Mouse (Mus musculus): ENCODE data around the gene Camta2. TPM values are rescaled to one million over a fixed set of nuclear protein-coding genes. Genes with fewer than 3 reads are reported as not detected.

Camta2 gene
- polyA plus RNA-seq (2015; fragmentation: Nextera tagmentation; extraction: Ambion mirVana), result 25.6 and 29.0 TPM in 2 replicates

- no peaks in the 10 kb centered on the region for H3K9me3 ChIP-seq (replicated peaks)
- peak; percentile 78 for ATAC-seq (ENCODE audit: low FRiP score)
- peak within 1 kb of the TSS; percentile 85 for H3K4me3 ChIP-seq (replicated peaks)
- H3K4me2 ChIP-seq, result peak within 1 kb of the TSS; percentile 87
- H3K36me3 ChIP-seq, result peaks cover 30% of the 10 kb centered on the region
- peak within 1 kb of the TSS; percentile 89 for H3K27ac ChIP-seq (replicated peaks)
- peaks cover 31% of the 10 kb centered on the region for H3K4me1 ChIP-seq
- under 1% methylated on average over 48 of the region's 55 CpGs for WGBS
- peak within 1 kb of the TSS; percentile 90 for H3K9ac ChIP-seq (replicated peaks)
- H3K27me3 ChIP-seq (replicated peaks), result no peaks in the 10 kb centered on the region
Observed at GRCm38 (mm10) chr11:70687601-70688199, at the start of gene Camta2. Gene Camta2 (minus strand): TSS chr11:70688105.

DNA sequence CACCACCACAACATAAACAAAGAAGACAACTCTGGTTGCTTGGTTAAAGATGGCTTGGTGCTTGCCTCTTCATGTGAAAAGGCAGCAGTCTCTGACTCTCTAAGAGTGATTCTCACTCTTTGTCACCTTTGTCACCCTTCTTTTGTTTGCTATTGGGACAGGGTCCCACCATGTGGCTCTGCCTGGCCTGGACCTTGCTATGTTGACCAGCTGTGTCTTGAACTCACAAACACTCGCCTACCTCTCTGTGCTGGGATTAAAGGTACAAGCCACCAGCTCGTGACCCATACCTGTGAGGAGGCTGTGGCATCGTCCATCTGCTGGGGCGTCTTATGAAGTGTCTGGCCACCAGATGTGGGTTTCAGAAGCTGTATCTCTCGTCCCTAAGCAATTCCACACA lies 45.4 kb upstream of the Camta2 start:
- Histone ChIP-seq H3K27ac (replicated peaks) (no peak overlapping the region), H3K4me2 (no peak overlapping the region), H3K4me3 (replicated peaks) (no peak overlapping the region), H3K36me3 (peaks cover 9% of the 10 kb centered on the region), H3K9me3 (replicated peaks) (no peaks in the 10 kb centered on the region), H3K27me3 (replicated peaks) (no peaks in the 10 kb centered on the region), H3K9ac (replicated peaks) (no peak overlapping the region), H3K4me1 (no peaks in the 10 kb centered on the region; the same call in 1 of the 2 replicates)
- ATAC-seq (ENCODE audit: low FRiP score), result no peak
- 79% methylated on average over 5 of the region's 5 CpGs for WGBS

DNA sequence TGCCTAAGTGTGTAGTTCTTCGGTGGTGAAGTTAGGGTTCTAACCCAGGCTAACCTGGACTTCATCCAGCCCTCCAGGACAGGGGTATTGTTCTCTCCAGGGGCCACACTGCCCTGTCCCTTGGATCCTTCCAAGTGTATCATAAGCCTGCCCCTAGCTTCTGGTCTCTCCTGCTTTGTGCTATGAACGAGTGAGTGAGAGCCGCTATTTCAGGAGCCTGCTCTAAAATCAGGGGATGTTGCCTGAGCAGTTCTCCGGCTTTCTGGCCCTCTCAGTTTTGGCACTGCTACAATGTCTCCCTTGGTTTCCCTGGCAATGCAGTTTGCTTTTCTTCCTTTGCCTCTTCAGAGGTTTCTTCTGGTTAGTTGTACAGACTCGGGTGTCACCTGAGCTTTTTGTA lies 43.3 kb upstream of the Camta2 start:
- H3K36me3 ChIP-seq, result peaks cover 30% of the 10 kb centered on the region
- peak overlapping the region; percentile 61 for H3K27ac ChIP-seq (replicated peaks)
- no peak for ATAC-seq (ENCODE audit: low FRiP score)
- no peak overlapping the region for H3K9ac ChIP-seq (replicated peaks)
- no peaks in the 10 kb centered on the region; the same call in 1 of the 2 replicates for H3K4me1 ChIP-seq
- no peak overlapping the region for H3K4me3 ChIP-seq (replicated peaks)
- no peaks in the 10 kb centered on the region for H3K27me3 ChIP-seq (replicated peaks)
- no peak overlapping the region for H3K4me2 ChIP-seq
- WGBS, result 58% methylated on average over 5 of the region's 5 CpGs
- no peaks in the 10 kb centered on the region for H3K9me3 ChIP-seq (replicated peaks)

GRCm38 (mm10) chr11:70730427-70731038 lies 42.6 kb upstream of the Camta2 start:
- H3K27me3 ChIP-seq (replicated peaks), result no peaks in the 10 kb centered on the region
- no peak overlapping the region for H3K4me3 ChIP-seq (replicated peaks)
- ATAC-seq (ENCODE audit: low FRiP score), result no peak
- no peak overlapping the region for H3K4me2 ChIP-seq
- H3K36me3 ChIP-seq, result peaks cover 37% of the 10 kb centered on the region
- WGBS, result 80% methylated on average over 9 of the region's 9 CpGs
- no peak overlapping the region for H3K9ac ChIP-seq (replicated peaks)
- no peaks in the 10 kb centered on the region; the same call in 1 of the 2 replicates for H3K4me1 ChIP-seq
- H3K27ac ChIP-seq (replicated peaks), result peak overlapping the region; percentile 61
- H3K9me3 ChIP-seq (replicated peaks), result no peaks in the 10 kb centered on the region

DNA sequence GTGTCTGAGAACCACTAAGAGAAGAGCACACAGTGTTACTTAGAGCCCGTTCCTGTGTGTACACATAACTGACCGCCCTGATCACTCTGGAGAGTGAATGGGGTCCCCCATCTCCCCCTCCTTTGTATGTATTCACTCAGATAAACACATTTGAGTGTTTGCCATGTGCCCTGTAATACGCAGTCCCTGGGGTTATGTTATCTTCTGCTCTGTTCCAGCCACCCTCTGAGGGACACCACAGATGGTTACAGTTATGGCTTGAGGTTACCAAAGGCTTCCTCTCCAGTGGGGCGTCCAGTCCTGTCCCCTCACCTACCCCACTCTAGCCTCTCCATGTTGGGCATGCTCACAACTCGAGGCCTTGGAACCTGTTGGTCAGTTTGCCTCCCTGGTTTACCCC lies 39.5 kb upstream of the Camta2 start:
- no peak for ATAC-seq (ENCODE audit: low FRiP score)
- H3K27ac ChIP-seq (replicated peaks), result no peak overlapping the region
- H3K4me3 ChIP-seq (replicated peaks), result no peak overlapping the region
- 92% methylated on average over 5 of the region's 5 CpGs for WGBS
- H3K36me3 ChIP-seq, result peaks cover 64% of the 10 kb centered on the region
- H3K9ac ChIP-seq (replicated peaks), result no peak overlapping the region
- H3K9me3 ChIP-seq (replicated peaks), result no peaks in the 10 kb centered on the region
- no peaks in the 10 kb centered on the region; the same call in 1 of the 2 replicates for H3K4me1 ChIP-seq
- H3K4me2 ChIP-seq, result no peak overlapping the region
- no peaks in the 10 kb centered on the region for H3K27me3 ChIP-seq (replicated peaks)

DNA sequence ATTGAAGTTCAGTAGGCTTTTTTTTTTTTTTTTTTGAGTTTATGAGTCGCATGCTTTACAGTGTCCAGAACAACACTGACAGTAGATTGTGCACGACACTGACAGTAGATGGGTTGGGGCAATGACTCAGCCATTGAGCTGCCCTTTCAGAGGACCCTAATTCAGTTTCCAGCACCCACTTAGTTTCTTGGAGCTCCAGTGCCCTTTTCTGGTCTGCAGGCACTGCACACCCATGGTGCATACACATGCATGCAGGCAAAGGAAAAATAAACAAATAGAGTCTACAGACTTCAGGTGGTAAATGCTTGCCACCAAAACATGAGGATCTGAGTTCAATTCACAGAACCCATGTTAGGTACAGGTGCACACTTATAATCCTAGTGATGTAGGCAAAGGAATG lies 38.7 kb upstream of the Camta2 start:
- no peaks in the 10 kb centered on the region for H3K27me3 ChIP-seq (replicated peaks)
- H3K4me1 ChIP-seq, result no peaks in the 10 kb centered on the region; the same call in 1 of the 2 replicates
- ATAC-seq (ENCODE audit: low FRiP score), result no peak
- H3K4me3 ChIP-seq (replicated peaks), result no peak overlapping the region
- no peak overlapping the region for H3K27ac ChIP-seq (replicated peaks)
- H3K4me2 ChIP-seq, result no peak overlapping the region
- H3K9ac ChIP-seq (replicated peaks), result no peak overlapping the region
- H3K9me3 ChIP-seq (replicated peaks), result no peaks in the 10 kb centered on the region
- WGBS, result 92% methylated on average over 2 of the region's 2 CpGs
- peaks cover 71% of the 10 kb centered on the region for H3K36me3 ChIP-seq

DNA sequence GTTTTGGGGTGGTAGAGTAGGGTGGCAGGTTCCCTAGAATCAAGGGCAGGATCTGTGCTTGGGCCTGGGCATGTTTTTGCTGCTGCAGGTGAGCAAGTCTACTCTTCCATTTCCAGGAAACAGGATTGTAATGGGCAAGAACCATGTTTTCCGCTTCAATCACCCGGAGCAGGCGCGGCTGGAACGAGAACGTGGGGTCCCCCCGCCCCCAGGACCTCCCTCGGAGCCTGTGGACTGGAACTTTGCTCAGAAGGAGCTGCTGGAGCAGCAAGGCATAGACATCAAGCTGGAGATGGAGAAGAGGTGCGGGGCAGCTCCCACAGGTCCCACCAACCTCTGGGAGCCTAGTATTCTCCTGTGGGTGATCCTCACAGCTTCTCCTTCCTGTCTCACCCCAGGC lies 36.8 kb upstream of the Camta2 start:
- no peak overlapping the region for H3K27ac ChIP-seq (replicated peaks)
- H3K9ac ChIP-seq (replicated peaks), result no peak overlapping the region
- no peaks in the 10 kb centered on the region for H3K9me3 ChIP-seq (replicated peaks)
- no peak for ATAC-seq (ENCODE audit: low FRiP score)
- H3K4me1 ChIP-seq, result no peaks in the 10 kb centered on the region
- peaks cover 90% of the 10 kb centered on the region for H3K36me3 ChIP-seq
- no peak overlapping the region for H3K4me2 ChIP-seq
- 95% methylated on average over 9 of the region's 9 CpGs for WGBS
- H3K27me3 ChIP-seq (replicated peaks), result no peaks in the 10 kb centered on the region
- H3K4me3 ChIP-seq (replicated peaks), result no peak overlapping the region

GRCm38 (mm10) chr11:70721072-70721471 lies 33.2 kb upstream of the Camta2 start:
- WGBS, result 97% methylated on average over 3 of the region's 3 CpGs
- Histone ChIP-seq H3K27ac (replicated peaks) (no peak overlapping the region), H3K9ac (replicated peaks) (no peak overlapping the region), H3K27me3 (replicated peaks) (no peaks in the 10 kb centered on the region), H3K9me3 (replicated peaks) (no peaks in the 10 kb centered on the region), H3K4me3 (replicated peaks) (no peak overlapping the region), H3K4me2 (no peak overlapping the region), H3K4me1 (no peaks in the 10 kb centered on the region), H3K36me3 (peaks cover 89% of the 10 kb centered on the region)
- ATAC-seq (ENCODE audit: low FRiP score), result no peak

DNA sequence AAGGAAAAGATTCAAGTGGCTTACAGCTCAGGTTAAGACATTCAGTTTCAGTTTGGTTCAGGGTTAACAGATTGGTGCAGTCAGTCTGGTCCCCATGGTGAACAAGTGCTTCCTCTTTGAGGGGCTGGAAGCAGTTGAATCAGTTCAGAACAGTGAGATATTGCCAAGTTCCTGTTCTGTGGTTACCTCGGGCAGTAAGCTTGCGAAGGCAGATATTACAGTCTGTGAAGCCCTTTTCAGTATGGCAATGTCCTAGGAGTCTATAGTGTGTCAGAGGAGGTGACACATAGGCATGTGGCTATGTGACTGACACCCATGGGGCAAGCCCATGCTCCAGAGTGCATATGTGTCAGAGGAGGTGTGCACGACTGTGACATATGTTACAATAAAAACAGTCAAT lies 32.7 kb upstream of the Camta2 start:
- H3K9ac ChIP-seq (replicated peaks), result no peak overlapping the region
- H3K4me1 ChIP-seq, result no peaks in the 10 kb centered on the region
- H3K27ac ChIP-seq (replicated peaks), result no peak overlapping the region
- no peaks in the 10 kb centered on the region for H3K27me3 ChIP-seq (replicated peaks)
- WGBS, result 91% methylated on average over 3 of the region's 3 CpGs
- peaks cover 88% of the 10 kb centered on the region for H3K36me3 ChIP-seq
- ATAC-seq (ENCODE audit: low FRiP score), result no peak
- H3K4me3 ChIP-seq (replicated peaks), result no peak overlapping the region
- no peaks in the 10 kb centered on the region for H3K9me3 ChIP-seq (replicated peaks)
- H3K4me2 ChIP-seq, result no peak overlapping the region

- H3K36me3 ChIP-seq, result peaks cover 73% of the 10 kb centered on the region
- no peaks in the 10 kb centered on the region for H3K4me1 ChIP-seq
- H3K9ac ChIP-seq (replicated peaks), result no peak overlapping the region
- H3K27ac ChIP-seq (replicated peaks), result no peak overlapping the region
- 96% methylated on average over 5 of the region's 5 CpGs for WGBS
- H3K4me2 ChIP-seq, result no peak overlapping the region
- H3K27me3 ChIP-seq (replicated peaks), result no peaks in the 10 kb centered on the region
- H3K9me3 ChIP-seq (replicated peaks), result no peaks in the 10 kb centered on the region
- ATAC-seq (ENCODE audit: low FRiP score), result no peak
- H3K4me3 ChIP-seq (replicated peaks), result no peak overlapping the region
Observed at GRCm38 (mm10) chr11:70718481-70718880, 30.6 kb upstream of the Camta2 start.

GRCm38 (mm10) chr11:70715832-70716231 lies 27.9 kb upstream of the Camta2 start:
- H3K4me1 ChIP-seq, result no peaks in the 10 kb centered on the region
- ATAC-seq (ENCODE audit: low FRiP score), result no peak
- H3K4me2 ChIP-seq, result no peak overlapping the region
- no peaks in the 10 kb centered on the region for H3K9me3 ChIP-seq (replicated peaks)
- H3K27ac ChIP-seq (replicated peaks), result no peak overlapping the region
- H3K27me3 ChIP-seq (replicated peaks), result no peaks in the 10 kb centered on the region
- no peak overlapping the region for H3K9ac ChIP-seq (replicated peaks)
- no peak overlapping the region for H3K4me3 ChIP-seq (replicated peaks)
- WGBS, result 90% methylated on average over 6 of the region's 6 CpGs
- peaks cover 70% of the 10 kb centered on the region for H3K36me3 ChIP-seq

DNA sequence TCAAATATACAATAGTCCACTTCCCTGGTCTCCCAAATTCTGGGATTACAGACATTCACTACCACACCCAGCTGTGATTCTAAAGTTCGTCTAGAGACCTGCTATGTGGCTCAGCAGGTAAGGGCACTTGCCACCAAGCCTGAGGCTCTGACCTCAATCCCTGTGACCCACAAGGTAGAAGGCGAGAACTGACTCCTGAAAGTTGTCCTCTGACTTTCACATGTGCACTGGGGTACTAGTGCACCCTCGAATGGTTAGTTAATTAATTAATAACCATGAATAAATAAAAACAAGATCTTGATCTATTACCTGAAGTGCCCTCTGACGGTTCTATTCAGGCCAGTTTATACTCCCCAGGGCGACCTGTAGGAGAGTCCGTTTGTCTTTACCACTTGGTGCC lies 25.3 kb upstream of the Camta2 start:
- WGBS, result 92% methylated on average over 6 of the region's 6 CpGs
- no peaks in the 10 kb centered on the region for H3K4me1 ChIP-seq
- peaks cover 69% of the 10 kb centered on the region for H3K36me3 ChIP-seq
- H3K4me3 ChIP-seq (replicated peaks), result no peak overlapping the region
- H3K9me3 ChIP-seq (replicated peaks), result no peaks in the 10 kb centered on the region
- no peak overlapping the region for H3K4me2 ChIP-seq
- no peak overlapping the region for H3K27ac ChIP-seq (replicated peaks)
- no peak overlapping the region for H3K9ac ChIP-seq (replicated peaks)
- H3K27me3 ChIP-seq (replicated peaks), result no peaks in the 10 kb centered on the region
- no peak for ATAC-seq (ENCODE audit: low FRiP score)
